Mouse (Mus musculus) brain, adult 2 months (tissue): ENCODE results near the gene Negr1.
A peak's percentile ranks its signal among the peaks of the same experiment; 100 is the strongest.

ENCODE experiments used
- DNase-seq: peaks from one replicate; pipeline ENCODE4 v3.0.0; 2011; ENCODE audit warnings: low read depth, low spot score

The Negr1 gene

GRCm38 (mm10) chr3:157209386-157209785, 647.8 kb downstream of the Negr1 start:
- DNase-seq = peak; percentile 94

GRCm38 (mm10) chr3:157215937-157216719, 654.5 kb downstream of the Negr1 start:
- peak; percentile 67 for DNase-seq

- peak; percentile 40 for DNase-seq
Measured at GRCm38 (mm10) chr3:157217794-157218193, 656.2 kb downstream of the Negr1 start.

- DNase-seq = no peak
Measured at GRCm38 (mm10) chr3:157224920-157225319, 663.3 kb downstream of the Negr1 start.

GRCm38 (mm10) chr3:157232723-157233122, 671.1 kb downstream of the Negr1 start:
- peak; percentile 85 for DNase-seq

- DNase-seq = no peak
Measured at GRCm38 (mm10) chr3:157240240-157240639, 678.6 kb downstream of the Negr1 start.

- DNase-seq = no peak
Measured at GRCm38 (mm10) chr3:157255446-157255845, 693.9 kb downstream of the Negr1 start.

- peak; percentile 60 for DNase-seq
Measured at GRCm38 (mm10) chr3:157255863-157256262, 694.3 kb downstream of the Negr1 start.

- no peak for DNase-seq
Measured at GRCm38 (mm10) chr3:157268742-157269141, 707.1 kb downstream of the Negr1 start.

GRCm38 (mm10) chr3:157272379-157272778, 710.8 kb downstream of the Negr1 start:
- DNase-seq = peak; percentile 78

GRCm38 (mm10) chr3:157274143-157274542, 712.5 kb downstream of the Negr1 start:
- peak; percentile 59 for DNase-seq

- DNase-seq = no peak
Measured at GRCm38 (mm10) chr3:157279717-157280116, 718.1 kb downstream of the Negr1 start.

GRCm38 (mm10) chr3:157281259-157281658, 719.7 kb downstream of the Negr1 start:
- DNase-seq = no peak

- DNase-seq = no peak
Measured at GRCm38 (mm10) chr3:157291286-157291685, 729.7 kb downstream of the Negr1 start.

GRCm38 (mm10) chr3:157297216-157297615, 735.6 kb downstream of the Negr1 start:
- no peak for DNase-seq

GRCm38 (mm10) chr3:157303430-157304116, 742.0 kb downstream of the Negr1 start:
- no peak for DNase-seq

GRCm38 (mm10) chr3:157321081-157321573, 759.5 kb downstream of the Negr1 start:
- peak; percentile 29 for DNase-seq

GRCm38 (mm10) chr3:157321834-157322233, 760.2 kb downstream of the Negr1 start:
- DNase-seq = no peak

- DNase-seq = no peak
Measured at GRCm38 (mm10) chr3:157334169-157334568, 772.6 kb downstream of the Negr1 start.

- DNase-seq = no peak
Measured at GRCm38 (mm10) chr3:157349480-157349879, 787.9 kb downstream of the Negr1 start.

- DNase-seq = peak; percentile 31
Measured at GRCm38 (mm10) chr3:157358905-157359304, 797.3 kb downstream of the Negr1 start.

GRCm38 (mm10) chr3:157359840-157360239, 798.2 kb downstream of the Negr1 start:
- no peak for DNase-seq
